Mouse (Mus musculus) midbrain, embryonic 11.5 days (tissue): ENCODE data around the gene Zfp296. TPM values are rescaled to one million over a fixed set of nuclear protein-coding genes. Genes with fewer than 3 reads are reported as not detected.
"Not testable (repeated sequence)": the region's sequence is repeated elsewhere in the genome, so short reads cannot be mapped to it uniquely, and the experiment has no call there.

Source experiments
- ATAC-seq: fragments of 200-750 bp; cut with Nextera tagmentation; 2 replicates; pipeline ENCODE4 v1.8.0; 2017; ENCODE audit warnings: moderate TSS enrichment, moderate library complexity; ENCODE audit not compliant: low FRiP score
- DNase-seq: peaks from one replicate; pipeline ENCODE4 v3.0.0; 2015; ENCODE audit warnings: low spot score; ENCODE audit errors: missing footprints
- H3K27ac ChIP-seq: fragments of 300-500 bp; sonication (generic); 2 replicates; pipeline ENCODE4 v1.5.1; 2014; ENCODE audit warnings: low read depth, low read length
- H3K27me3 ChIP-seq: fragments of 300-500 bp; sonication (generic); 2 replicates; pipeline ENCODE4 v1.6.1; 2014; ENCODE audit warnings: mild to moderate bottlenecking, low read length, moderate library complexity, mixed read lengths; ENCODE audit not compliant: control insufficient read depth, insufficient read depth
- H3K36me3 ChIP-seq: fragments of 300-500 bp; sonication (generic); 2 replicates; pipeline ENCODE4 v1.6.1; 2014; ENCODE audit warnings: mild to moderate bottlenecking, low read length, moderate library complexity, mixed read lengths; ENCODE audit not compliant: control insufficient read depth, insufficient read depth
- H3K4me1 ChIP-seq: fragments of 300-500 bp; sonication (generic); 2 replicates; pipeline ENCODE4 v1.6.1; 2014; ENCODE audit warnings: low read length; ENCODE audit not compliant: control insufficient read depth, insufficient read depth
- H3K4me2 ChIP-seq: fragments of 300-500 bp; sonication (generic); 2 replicates; pipeline ENCODE4 v1.6.1; 2014; ENCODE audit warnings: mild to moderate bottlenecking, moderate library complexity
- H3K4me3 ChIP-seq: fragments of 300-500 bp; sonication (generic); 2 replicates; pipeline ENCODE4 v1.5.1; 2014; ENCODE audit warnings: low read depth, low read length
- H3K9ac ChIP-seq: fragments of 300-500 bp; sonication (generic); 2 replicates; pipeline ENCODE4 v1.6.1; 2014; ENCODE audit warnings: low read length
- H3K9me3 ChIP-seq: fragments of 300-500 bp; sonication (generic); 2 replicates; pipeline ENCODE4 v1.6.1; 2016; ENCODE audit warnings: low read length; ENCODE audit not compliant: control insufficient read depth
- WGBS: fragments of 180-500 bp; shearing (Covaris S2); extraction: QIAGEN DNeasy Blood & Tissue Kit; methylation state at CpG from one replicate; pipeline ENCODE4 v1.1.7; 2014; 5-methylcytosine and 5-hydroxymethylcytosine counted together
- polyA plus RNA-seq: library from polyadenylated mRNA; unstranded; fragments of >200 nt; fragmentation: Nextera tagmentation; extraction: Ambion mirVana; gene quantifications from 2 replicates; pipeline ENCODE4 v1.2.1, GENCODE M21; 2014

Zfp296 gene
- polyA plus RNA-seq, 1 experiment from 2014 or later, result 0.20 TPM

GRCm38 (mm10) chr7:19589207-19589606, 12.1 kb downstream of the Zfp296 start:
- H3K27ac ChIP-seq, result no peak overlapping the region
- no peaks in the 10 kb centered on the region for H3K9me3 ChIP-seq
- no peaks in the 10 kb centered on the region for H3K27me3 ChIP-seq
- H3K4me3 ChIP-seq, result no peak overlapping the region
- peak; percentile 89 for DNase-seq
- peaks cover 58% of the 10 kb centered on the region for H3K36me3 ChIP-seq
- no peak overlapping the region for H3K9ac ChIP-seq
- no peaks in the 10 kb centered on the region for H3K4me1 ChIP-seq
- 60% methylated on average over 3 of the region's 3 CpGs for WGBS
- H3K4me2 ChIP-seq, result no peak overlapping the region
- ATAC-seq, result no peak

- ATAC-seq, result peak; percentile 48; the same call in 1 of the 2 replicates
- H3K36me3 ChIP-seq, result peaks cover 52% of the 10 kb centered on the region
- H3K9ac ChIP-seq, result no peak overlapping the region
- no peak overlapping the region for H3K27ac ChIP-seq
- no peaks in the 10 kb centered on the region for H3K4me1 ChIP-seq
- DNase-seq, result peak; percentile 88
- H3K27me3 ChIP-seq, result no peaks in the 10 kb centered on the region
- no peaks in the 10 kb centered on the region for H3K9me3 ChIP-seq
- H3K4me2 ChIP-seq, result no peak overlapping the region
- WGBS, result 63% methylated on average over 3 of the region's 3 CpGs
- no peak overlapping the region for H3K4me3 ChIP-seq
Observed at GRCm38 (mm10) chr7:19589917-19590316, 12.8 kb downstream of the Zfp296 start.

DNA sequence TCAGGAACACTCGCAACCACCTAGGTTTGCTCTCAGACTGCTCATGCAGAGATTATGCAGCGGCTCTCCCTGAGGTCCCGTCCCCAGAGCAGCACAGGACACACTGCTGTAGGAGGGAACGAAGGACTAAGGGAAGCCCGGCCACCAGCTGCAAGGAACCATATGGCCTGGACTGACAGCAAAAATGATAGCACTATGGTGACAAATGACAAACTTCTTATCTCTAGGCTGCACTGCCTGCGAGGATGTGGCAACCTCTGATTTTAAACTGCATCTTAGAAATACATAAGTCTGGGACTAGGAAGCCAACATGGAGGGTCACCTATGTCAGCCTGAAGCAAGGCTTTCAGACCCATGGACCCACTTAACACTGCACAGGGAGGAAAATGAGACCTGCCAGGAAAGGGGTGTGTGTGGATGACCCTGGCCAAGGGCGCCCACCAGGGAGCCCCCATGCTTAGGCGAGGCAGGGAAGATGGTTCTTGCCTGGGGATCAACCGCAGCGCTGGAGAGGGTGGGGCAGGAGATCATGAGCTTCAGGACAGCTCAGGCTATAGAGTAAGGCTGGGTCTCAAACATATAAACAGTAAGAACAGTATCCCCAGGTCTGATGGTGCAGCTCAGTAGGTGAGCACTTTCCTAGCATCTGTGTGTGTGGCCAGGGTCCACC, 16.1 kb downstream of the Zfp296 start:
- H3K27me3 ChIP-seq, result no peaks in the 10 kb centered on the region
- no peak overlapping the region for H3K4me3 ChIP-seq
- no peak overlapping the region for H3K4me2 ChIP-seq
- H3K36me3 ChIP-seq, result peaks cover 30% of the 10 kb centered on the region
- DNase-seq, result no peak
- 89% methylated on average over 10 of the region's 10 CpGs for WGBS
- no peaks in the 10 kb centered on the region for H3K9me3 ChIP-seq
- H3K27ac ChIP-seq, result no peak overlapping the region
- no peak overlapping the region for H3K9ac ChIP-seq
- no peak for ATAC-seq
- H3K4me1 ChIP-seq, result no peaks in the 10 kb centered on the region

GRCm38 (mm10) chr7:19600562-19600961, 23.5 kb downstream of the Zfp296 start:
- Histone ChIP-seq H3K4me1 (peaks cover 12% of the 10 kb centered on the region), H3K4me3 (no peak overlapping the region), H3K36me3 (peaks cover 10% of the 10 kb centered on the region), H3K27me3 (no peaks in the 10 kb centered on the region), H3K4me2 (no peak overlapping the region), H3K9me3 (no peaks in the 10 kb centered on the region), H3K9ac (no peak overlapping the region), H3K27ac (no peak overlapping the region)
- 71% methylated on average over 5 of the region's 5 CpGs for WGBS
- no peak for DNase-seq
- ATAC-seq, result no peak

DNA sequence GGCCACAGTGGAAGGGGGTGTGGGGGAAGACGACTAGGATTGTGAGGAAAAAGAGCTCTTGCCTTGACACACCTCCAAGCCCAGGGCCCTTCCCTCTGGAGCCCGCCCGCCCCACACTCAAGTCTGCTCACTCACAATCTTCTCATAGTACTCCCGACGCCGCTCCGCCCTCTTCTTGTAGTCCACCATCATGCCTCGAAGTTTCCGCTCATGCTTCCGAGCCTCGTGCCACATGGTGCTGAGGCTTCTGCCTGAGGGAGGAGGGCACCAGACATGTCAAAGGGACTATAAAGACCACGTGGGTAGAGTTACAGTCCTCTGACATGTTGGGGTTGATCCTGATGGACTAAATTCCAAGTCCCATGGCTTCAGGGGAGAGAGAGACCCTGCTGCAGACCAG, 26.0 kb downstream of the Zfp296 start:
- DNase-seq (no peak), ATAC-seq (no peak)
- H3K4me2 ChIP-seq, result peak overlapping the region; percentile 94
- 88% methylated on average over 12 of the region's 12 CpGs for WGBS
- peaks cover 12% of the 10 kb centered on the region for H3K4me1 ChIP-seq
- peaks cover 10% of the 10 kb centered on the region for H3K36me3 ChIP-seq
- peak overlapping the region; percentile 3; the same call in 1 of the 2 replicates for H3K9ac ChIP-seq
- H3K4me3 ChIP-seq, result no peak overlapping the region
- no peaks in the 10 kb centered on the region for H3K9me3 ChIP-seq
- H3K27me3 ChIP-seq, result no peaks in the 10 kb centered on the region
- no peak overlapping the region for H3K27ac ChIP-seq

- no peaks in the 10 kb centered on the region for H3K9me3 ChIP-seq
- 1% methylated on average over 56 of the region's 57 CpGs for WGBS
- peak within 1 kb of the TSS; percentile 65; the same call in 1 of the 2 replicates for H3K27ac ChIP-seq
- H3K36me3 ChIP-seq, result peaks cover 8% of the 10 kb centered on the region
- DNase-seq (peak; percentile 99), ATAC-seq (peak; percentile 93)
- H3K4me2 ChIP-seq, result peak within 1 kb of the TSS; percentile 94
- H3K4me1 ChIP-seq, result peaks cover 12% of the 10 kb centered on the region
- no peaks in the 10 kb centered on the region for H3K27me3 ChIP-seq
- H3K9ac ChIP-seq, result peak within 1 kb of the TSS; percentile 96
- H3K4me3 ChIP-seq, result peak within 1 kb of the TSS; percentile 97
Observed at GRCm38 (mm10) chr7:19603849-19604605, 26.9 kb downstream of the Zfp296 start, which contains the start of gene Clasrp. Clasrp (minus strand) TSS chr7:19604486.

GRCm38 (mm10) chr7:19604606-19605214, 27.6 kb downstream of the Zfp296 start:
- WGBS, result 58% methylated on average over 10 of the region's 10 CpGs
- Histone ChIP-seq H3K4me3 (peak overlapping the region; percentile 97), H3K9ac (peak overlapping the region; percentile 96; the same call in 1 of the 2 replicates), H3K27ac (0 out of 2 replicates have a peak overlapping the region, but pooled peaks have one; percentile 65), H3K4me2 (peak overlapping the region; percentile 94; the same call in 1 of the 2 replicates), H3K4me1 (peaks cover 12% of the 10 kb centered on the region)
- not testable (repeated sequence) for H3K36me3 ChIP-seq, ATAC-seq, H3K27me3 ChIP-seq, H3K9me3 ChIP-seq, DNase-seq

- WGBS, result 78% methylated on average over 5 of the region's 5 CpGs
- H3K4me3 ChIP-seq, result no peak overlapping the region
- DNase-seq, result no peak
- ATAC-seq, result no peak
- H3K9me3 ChIP-seq, result no peaks in the 10 kb centered on the region
- peaks cover 12% of the 10 kb centered on the region for H3K4me1 ChIP-seq
- no peak overlapping the region for H3K4me2 ChIP-seq
- H3K36me3 ChIP-seq, result no peaks in the 10 kb centered on the region
- no peak overlapping the region for H3K27ac ChIP-seq
- no peaks in the 10 kb centered on the region for H3K27me3 ChIP-seq
- H3K9ac ChIP-seq, result no peak overlapping the region
Observed at GRCm38 (mm10) chr7:19607291-19607690, 30.2 kb downstream of the Zfp296 start.
